8 mouse cellular contexts compared by ENCODE assay signal in genomic region chr6:83115011-83115671, GRCm38 (mm10). TPM values are rescaled to one million over a fixed set of nuclear protein-coding genes. Genes with fewer than 3 reads are reported as not detected.
DNase-seq lines count a peak whose midpoint lies in the region; ATAC-seq lines count a peak whose summit lies in the region.

Mogs (plus strand) TSS chr6:83115496.

- peak within 1 kb of the TSS; percentile 92 for H3K4me2 ChIP-seq in hindbrain, embryonic 12.5 days (replicated peaks)

- H3K4me3 ChIP-seq in hindbrain, embryonic 12.5 days: peak within 1 kb of the TSS; percentile 88

- 2% methylated on average over 48 of the region's 58 CpGs for WGBS in hindbrain, embryonic 12.5 days

- peak; percentile 97 for DNase-seq in NIH3T3 (ENCODE audit: low read depth)
- peak; percentile 94 to 95 for DNase-seq in cerebellum, postnatal 14 days
- DNase-seq in frontal cortex, postnatal 14 days (ENCODE audit: low spot score in 2 of 2): peak; percentile 81 to 90
- DNase-seq in layer of hippocampus, postnatal 14 days (ENCODE audit: low spot score in 2 of 2): peak; percentile 88 to 93
- peak; percentile 96 for DNase-seq in lung, postnatal 14 days
- DNase-seq in ovary, postnatal 36 days (ENCODE audit: low spot score): peak; percentile 95
- DNase-seq in thymus, postnatal 25 days: peak; percentile 93

- peaks cover 34% of the 10 kb centered on the region for H3K36me3 ChIP-seq in hindbrain, embryonic 12.5 days

- no peaks in the 10 kb centered on the region for H3K27me3 ChIP-seq in hindbrain, embryonic 12.5 days

- ATAC-seq in hindbrain, embryonic 12.5 days (ENCODE audit: low FRiP score): peak; percentile 87

- H3K9ac ChIP-seq in hindbrain, embryonic 12.5 days: peak within 1 kb of the TSS; percentile 95

- H3K4me1 ChIP-seq in hindbrain, embryonic 12.5 days: peaks cover 42% of the 10 kb centered on the region

- no peaks in the 10 kb centered on the region for H3K9me3 ChIP-seq in hindbrain, embryonic 12.5 days (replicated peaks)

- H3K27ac ChIP-seq in hindbrain, embryonic 12.5 days: peak within 1 kb of the TSS; percentile 77

RNA-seq across cellular contexts. Expression of gene Mogs, which starts in this region (rescaled TPM):
- 42.6 TPM in 2 replicates for polyA plus RNA-seq in hindbrain, embryonic 12.5 days (2016; fragmentation: Nextera tagmentation; extraction: Ambion mirVana)
- total RNA-seq in layer of hippocampus, postnatal 14 days (2021): 10 to 100 TPM; 22.0 to 27.2 TPM

Comparison
In these comparisons a context has a peak if more than half of its experiments do, and no peak if none do; other contexts are left out.
1. Peak in every context shown above with its lines: DNase-seq, ATAC-seq, H3K4me3 ChIP-seq and H3K27ac ChIP-seq.